Mouse (Mus musculus) embryonic facial prominence, embryonic 12.5 days (tissue): Measurements from ENCODE around the gene Tbc1d7. TPM values are rescaled to one million over a fixed set of nuclear protein-coding genes. Genes with fewer than 3 reads are reported as not detected.

Experiments
- ATAC-seq: fragments of 200-750 bp; cut with Nextera tagmentation; 2 replicates; pipeline ENCODE4 v1.8.0; 2017; ENCODE audit not compliant: insufficient number of reproducible peaks, insufficient read depth, low FRiP score, low TSS enrichment
- H3K27ac ChIP-seq: fragments of 300-500 bp; sonication (generic); 2 replicates; pipeline ENCODE4 v1.5.1; 2016; ENCODE audit warnings: mild to moderate bottlenecking
- H3K27me3 ChIP-seq: fragments of 300-500 bp; sonication (generic); 2 replicates; pipeline ENCODE4 v1.6.1; 2016; ENCODE audit warnings: mild to moderate bottlenecking, moderate library complexity
- H3K36me3 ChIP-seq: fragments of 300-500 bp; sonication (generic); 2 replicates; pipeline ENCODE4 v1.6.1; 2016; ENCODE audit warnings: mild to moderate bottlenecking
- H3K4me1 ChIP-seq: fragments of 300-500 bp; sonication (generic); 2 replicates; pipeline ENCODE4 v1.6.1; 2016
- H3K4me2 ChIP-seq: fragments of 300-500 bp; sonication (generic); replicated peaks from 2 replicates; pipeline ENCODE4 v1.6.1; 2016; ENCODE audit warnings: mild to moderate bottlenecking, moderate library complexity
- H3K4me3 ChIP-seq: fragments of 300-500 bp; sonication (generic); 2 replicates; pipeline ENCODE4 v1.5.1; 2016; ENCODE audit warnings: mild to moderate bottlenecking
- H3K9ac ChIP-seq: fragments of 300-500 bp; sonication (generic); 2 replicates; pipeline ENCODE4 v1.6.1; 2016; ENCODE audit warnings: mild to moderate bottlenecking, moderate library complexity
- H3K9me3 ChIP-seq: fragments of 300-500 bp; sonication (generic); 2 replicates; pipeline ENCODE4 v1.6.1; 2016; ENCODE audit warnings: mild to moderate bottlenecking, moderate library complexity
- WGBS: fragments of 180-500 bp; shearing (Covaris S2); methylation state at CpG from one replicate; pipeline ENCODE4 v1.1.7; 2016; 5-methylcytosine and 5-hydroxymethylcytosine counted together
- polyA plus RNA-seq: library from polyadenylated mRNA; unstranded; fragments of >200 nt; fragmentation: Nextera tagmentation; extraction: Ambion mirVana; gene quantifications from 2 replicates; pipeline ENCODE4 v1.2.1, GENCODE M21; 2016

Tbc1d7 gene
- polyA plus RNA-seq, 1 experiment from 2014 or later, result 59.4 TPM

DNA sequence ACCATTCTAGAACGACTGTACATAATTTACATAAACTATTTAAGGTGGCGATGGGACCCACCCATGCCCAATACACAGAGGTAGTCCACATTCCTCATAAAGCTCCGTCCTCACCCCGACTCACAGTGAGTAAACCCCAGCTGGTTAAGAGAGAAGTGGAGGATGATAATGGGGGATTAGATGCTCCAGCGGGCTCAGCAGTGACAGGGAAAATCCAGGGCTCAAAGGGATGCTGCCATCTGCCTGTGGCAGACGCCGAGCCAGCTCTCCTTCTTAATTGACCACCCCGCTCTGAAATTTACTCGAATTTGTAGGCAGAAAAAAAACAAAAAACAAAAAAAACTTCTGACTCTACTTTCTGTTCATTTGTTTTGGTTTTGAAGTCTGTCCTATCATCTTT, 3.6 kb downstream of the Tbc1d7 start:
- Histone ChIP-seq H3K4me2 (no peak overlapping the region), H3K27me3 (no peaks in the 10 kb centered on the region), H3K4me3 (no peak overlapping the region), H3K9me3 (no peaks in the 10 kb centered on the region), H3K36me3 (peaks cover 18% of the 10 kb centered on the region), H3K4me1 (no peaks in the 10 kb centered on the region; the same call in 1 of the 2 replicates), H3K9ac (no peak overlapping the region), H3K27ac (no peak overlapping the region)
- ATAC-seq, result no peak
- 73% methylated on average over 9 of the region's 9 CpGs for WGBS

DNA sequence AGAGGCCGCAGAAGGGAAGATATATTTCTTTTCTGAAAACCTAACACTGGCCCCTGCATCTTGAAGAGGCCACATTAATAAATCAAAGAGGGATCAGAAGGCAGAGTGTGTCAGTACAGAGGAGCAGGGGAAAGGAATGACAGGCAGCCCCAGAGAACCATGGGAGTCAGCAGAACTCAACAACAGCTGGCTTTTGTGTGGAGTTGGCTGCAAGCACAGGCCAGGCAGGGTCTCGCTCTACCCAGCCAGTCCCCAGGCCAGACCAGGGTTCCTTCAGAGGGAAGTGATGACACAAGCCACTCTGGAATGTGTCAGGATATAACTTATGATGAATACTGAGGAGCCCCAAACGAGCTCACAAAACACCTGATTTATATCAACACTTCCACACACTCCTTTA, 11.9 kb downstream of the Tbc1d7 start:
- no peak overlapping the region for H3K9ac ChIP-seq
- no peak for ATAC-seq
- WGBS, result 72% methylated on average over 3 of the region's 3 CpGs

DNA sequence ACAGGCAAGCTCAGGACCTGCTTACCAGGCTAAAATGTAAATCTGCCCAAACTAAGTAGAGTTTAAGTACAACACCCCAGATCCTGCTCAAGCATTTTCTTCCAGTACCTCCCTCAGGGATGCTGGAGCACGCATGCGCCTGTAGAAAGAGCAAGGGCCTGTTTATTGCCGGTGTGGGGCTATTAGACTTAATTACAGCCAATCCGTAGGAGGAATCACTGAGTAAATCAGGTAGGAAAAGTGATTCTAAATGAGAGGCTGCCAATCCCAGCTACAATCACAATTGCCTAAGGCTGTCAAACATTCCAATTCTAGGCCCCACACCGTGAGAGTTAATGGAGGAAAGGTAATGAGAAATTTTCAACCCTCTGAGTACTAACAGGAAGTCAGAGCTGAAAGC, 13.0 kb downstream of the Tbc1d7 start:
- Histone ChIP-seq H3K36me3 (peaks cover 40% of the 10 kb centered on the region), H3K27ac (no peak overlapping the region), H3K27me3 (no peaks in the 10 kb centered on the region), H3K4me1 (no peaks in the 10 kb centered on the region), H3K4me3 (no peak overlapping the region), H3K9ac (no peak overlapping the region), H3K4me2 (no peak overlapping the region), H3K9me3 (no peaks in the 10 kb centered on the region)
- ATAC-seq, result no peak
- 43% methylated on average over 5 of the region's 5 CpGs for WGBS

More for the DNA sequence above, 11.9 kb downstream of the Tbc1d7 start:
- Histone ChIP-seq H3K27me3 (no peaks in the 10 kb centered on the region), H3K4me1 (no peaks in the 10 kb centered on the region), H3K36me3 (peaks cover 40% of the 10 kb centered on the region), H3K9me3 (no peaks in the 10 kb centered on the region), H3K27ac (no peak overlapping the region), H3K4me3 (no peak overlapping the region), H3K4me2 (no peak overlapping the region)

DNA sequence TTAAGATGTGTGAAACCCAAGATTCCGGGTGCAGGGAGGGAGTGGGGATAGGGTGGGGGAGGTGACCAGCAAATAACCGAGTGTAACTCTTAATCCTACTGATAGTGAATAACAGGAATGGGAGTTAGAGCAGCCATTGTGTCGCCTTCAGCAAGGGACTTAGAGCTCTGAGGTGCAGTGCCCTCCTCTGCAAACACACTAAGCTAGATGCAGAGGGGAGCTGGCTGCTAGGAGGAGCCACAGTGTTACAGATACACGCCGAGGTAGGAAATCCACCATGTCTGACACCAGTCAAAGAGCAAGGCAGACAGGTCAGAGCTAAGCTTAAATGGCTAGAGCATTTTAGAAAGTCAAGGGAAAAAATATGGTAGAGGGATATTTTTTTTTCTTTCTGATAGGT, 13.9 kb downstream of the Tbc1d7 start:
- ATAC-seq, result no peak
- no peaks in the 10 kb centered on the region for H3K4me1 ChIP-seq
- no peaks in the 10 kb centered on the region for H3K27me3 ChIP-seq
- WGBS, result 41% methylated on average over 5 of the region's 5 CpGs
- H3K27ac ChIP-seq, result no peak overlapping the region
- no peak overlapping the region for H3K4me2 ChIP-seq
- H3K9me3 ChIP-seq, result no peaks in the 10 kb centered on the region
- H3K4me3 ChIP-seq, result no peak overlapping the region
- no peak overlapping the region for H3K9ac ChIP-seq
- H3K36me3 ChIP-seq, result peaks cover 43% of the 10 kb centered on the region

DNA sequence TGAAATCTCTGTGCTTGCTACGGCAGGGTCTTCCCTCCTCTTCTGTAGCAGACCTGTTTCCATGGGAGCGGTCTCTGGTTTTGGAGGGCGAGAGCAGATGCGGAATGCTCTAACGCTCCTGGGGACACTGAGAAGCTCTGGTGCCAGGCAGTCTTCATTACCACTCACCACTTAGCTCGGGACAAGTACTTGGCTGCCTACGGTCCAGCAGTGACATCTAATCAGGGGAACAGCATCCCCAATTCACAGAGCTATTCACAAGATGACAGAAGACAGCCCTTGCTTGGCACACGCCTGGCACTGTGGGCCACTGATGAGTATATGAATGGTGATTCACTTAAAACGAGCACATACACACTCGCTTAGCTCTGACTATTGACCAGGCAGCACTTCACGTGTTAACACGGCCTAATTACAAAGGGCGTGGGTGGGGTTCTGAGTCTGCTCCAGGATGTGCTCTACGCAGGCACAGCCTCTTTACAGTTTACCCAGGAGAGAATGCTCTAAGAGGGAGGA, 19.2 kb downstream of the Tbc1d7 start:
- Histone ChIP-seq H3K9ac (no peak overlapping the region), H3K4me1 (0 out of 2 replicates have a peak, but pooled peaks cover 4% of the 10 kb centered on the region), H3K27me3 (no peaks in the 10 kb centered on the region), H3K4me3 (no peak overlapping the region), H3K9me3 (no peaks in the 10 kb centered on the region), H3K36me3 (peaks cover 39% of the 10 kb centered on the region), H3K4me2 (no peak overlapping the region), H3K27ac (no peak overlapping the region)
- WGBS, result 92% methylated on average over 14 of the region's 14 CpGs
- ATAC-seq, result no peak

DNA sequence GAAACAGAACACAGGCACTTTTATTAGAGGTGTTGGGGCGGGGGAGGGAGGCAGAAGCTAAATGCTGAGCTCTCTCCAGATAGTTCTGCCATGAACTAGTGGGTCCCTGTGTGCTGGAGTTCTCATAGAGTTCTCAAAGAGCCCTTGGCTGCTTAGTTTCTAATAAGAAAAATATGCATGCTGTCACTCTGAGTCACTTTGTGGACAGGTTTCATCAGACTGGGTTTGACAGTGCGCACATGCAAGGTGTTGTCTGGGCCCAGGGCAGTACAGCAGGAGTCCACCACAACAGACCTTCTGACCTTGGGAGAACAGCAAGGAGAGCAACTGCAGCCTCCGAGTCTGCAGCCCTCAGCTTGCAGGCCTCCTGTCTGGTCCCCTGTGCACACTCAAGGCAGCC, 21.6 kb downstream of the Tbc1d7 start:
- H3K9me3 ChIP-seq, result no peaks in the 10 kb centered on the region
- H3K36me3 ChIP-seq, result peaks cover 30% of the 10 kb centered on the region
- 70% methylated on average over 3 of the region's 3 CpGs for WGBS
- H3K4me1 ChIP-seq, result 0 out of 2 replicates have a peak, but pooled peaks cover 4% of the 10 kb centered on the region
- H3K9ac ChIP-seq, result no peak overlapping the region
- no peaks in the 10 kb centered on the region for H3K27me3 ChIP-seq
- no peak overlapping the region for H3K4me3 ChIP-seq
- H3K4me2 ChIP-seq, result no peak overlapping the region
- H3K27ac ChIP-seq, result no peak overlapping the region
- ATAC-seq, result no peak

DNA sequence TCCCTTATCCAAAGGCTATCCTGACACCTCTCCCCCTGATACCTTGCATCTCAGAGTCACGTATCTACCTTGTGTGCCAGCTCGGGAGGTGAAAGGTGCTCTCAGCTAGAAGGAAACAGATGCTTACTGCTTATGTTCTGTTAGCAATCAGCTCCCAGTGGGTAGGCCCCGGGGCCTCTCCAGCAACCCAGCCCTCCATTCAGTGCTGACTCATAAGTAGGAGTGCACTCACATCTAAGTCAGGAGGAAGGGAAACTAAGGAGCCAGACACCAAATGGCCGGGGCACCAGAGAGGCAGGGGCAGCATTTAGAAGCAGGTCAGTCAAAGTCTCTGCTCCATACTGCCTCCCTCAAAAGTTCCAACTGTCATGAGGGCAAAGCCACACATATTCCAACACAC, 22.6 kb downstream of the Tbc1d7 start:
- Histone ChIP-seq H3K4me3 (no peak overlapping the region), H3K36me3 (peaks cover 20% of the 10 kb centered on the region), H3K4me2 (no peak overlapping the region), H3K9me3 (no peaks in the 10 kb centered on the region), H3K27me3 (no peaks in the 10 kb centered on the region), H3K27ac (no peak overlapping the region), H3K9ac (no peak overlapping the region), H3K4me1 (0 out of 2 replicates have a peak, but pooled peaks cover 4% of the 10 kb centered on the region)
- ATAC-seq, result no peak
- 61% methylated on average over 4 of the region's 4 CpGs for WGBS

DNA sequence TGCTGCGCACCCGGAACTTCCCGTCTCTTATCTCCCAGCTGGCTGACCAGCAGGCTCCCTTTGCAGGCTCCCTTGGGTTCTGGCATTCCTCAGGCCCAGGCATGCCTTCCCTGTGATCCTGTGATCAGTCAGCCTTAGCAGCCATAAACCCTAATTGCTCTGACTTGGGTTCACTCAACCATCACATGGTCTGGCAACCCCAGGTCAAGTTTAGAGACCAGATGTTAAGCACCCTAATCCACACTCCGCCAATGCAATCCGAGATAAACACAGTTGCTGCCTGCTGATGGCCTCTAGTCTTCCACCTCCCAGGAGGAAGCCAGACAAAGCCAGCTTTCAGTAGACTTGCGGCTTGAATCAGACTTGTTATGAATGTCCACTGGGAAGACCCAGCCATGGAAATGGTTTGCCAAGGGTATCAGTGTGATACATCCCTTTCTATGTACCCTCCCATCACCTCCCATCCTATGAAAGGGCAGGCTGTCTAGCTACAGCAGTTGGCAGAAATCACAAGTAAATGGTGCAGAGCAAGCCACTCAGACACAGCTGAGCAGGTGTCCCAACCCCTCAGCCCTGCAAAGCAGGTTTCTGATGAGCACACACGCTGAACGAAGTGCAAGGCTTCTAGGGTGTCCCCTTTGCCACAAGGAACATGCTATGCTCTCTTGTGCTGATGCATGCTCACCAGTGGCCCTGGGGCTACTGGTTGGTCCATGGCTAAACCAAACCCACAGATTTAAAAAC, 24.6 kb downstream of the Tbc1d7 start:
- Histone ChIP-seq H3K4me3 (no peak overlapping the region), H3K4me1 (0 out of 2 replicates have a peak, but pooled peaks cover 4% of the 10 kb centered on the region), H3K9ac (no peak overlapping the region), H3K36me3 (peaks cover 6% of the 10 kb centered on the region), H3K27ac (no peak overlapping the region), H3K27me3 (no peaks in the 10 kb centered on the region), H3K9me3 (no peaks in the 10 kb centered on the region), H3K4me2 (no peak overlapping the region)
- WGBS, result 61% methylated on average over 8 of the region's 8 CpGs
- ATAC-seq, result no peak

DNA sequence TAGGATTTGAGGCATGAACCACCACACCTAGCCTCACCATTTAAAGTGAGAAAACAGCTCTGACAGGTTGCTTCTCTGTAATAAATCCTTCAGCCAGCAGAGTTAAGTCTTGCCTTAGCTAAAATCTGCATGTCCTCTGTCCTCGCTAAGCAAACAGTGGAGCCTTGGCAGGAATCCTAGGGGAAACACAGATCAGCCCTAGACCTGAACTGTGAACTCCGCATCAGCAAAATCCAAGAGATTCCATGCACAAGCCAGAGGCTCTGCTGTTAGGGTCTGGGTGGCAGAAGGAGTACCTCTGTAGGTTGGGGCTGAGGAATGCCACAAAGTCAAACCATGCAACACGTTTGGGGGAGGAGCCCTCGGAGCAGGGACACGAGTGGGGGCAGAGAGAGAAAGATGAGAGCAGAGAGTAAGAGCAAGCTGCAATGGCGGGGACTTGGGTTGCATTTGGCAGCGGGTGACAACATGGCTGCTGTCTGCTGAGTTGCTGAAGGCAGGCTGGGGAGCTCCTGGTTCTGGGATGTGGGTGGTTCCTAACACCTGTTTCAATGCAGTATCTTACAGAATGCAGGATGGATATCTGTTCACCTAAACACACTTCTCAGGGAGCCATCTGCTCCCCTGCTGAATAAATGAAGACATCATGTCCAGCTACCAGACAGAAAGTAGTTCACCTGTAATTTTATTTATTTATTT, 26.4 kb downstream of the Tbc1d7 start:
- Histone ChIP-seq H3K9ac (no peak overlapping the region), H3K27ac (no peak overlapping the region), H3K9me3 (no peaks in the 10 kb centered on the region), H3K36me3 (no peaks in the 10 kb centered on the region), H3K27me3 (no peaks in the 10 kb centered on the region), H3K4me2 (no peak overlapping the region), H3K4me1 (0 out of 2 replicates have a peak, but pooled peaks cover 4% of the 10 kb centered on the region), H3K4me3 (no peak overlapping the region)
- WGBS, result 73% methylated on average over 7 of the region's 7 CpGs
- ATAC-seq, result no peak

DNA sequence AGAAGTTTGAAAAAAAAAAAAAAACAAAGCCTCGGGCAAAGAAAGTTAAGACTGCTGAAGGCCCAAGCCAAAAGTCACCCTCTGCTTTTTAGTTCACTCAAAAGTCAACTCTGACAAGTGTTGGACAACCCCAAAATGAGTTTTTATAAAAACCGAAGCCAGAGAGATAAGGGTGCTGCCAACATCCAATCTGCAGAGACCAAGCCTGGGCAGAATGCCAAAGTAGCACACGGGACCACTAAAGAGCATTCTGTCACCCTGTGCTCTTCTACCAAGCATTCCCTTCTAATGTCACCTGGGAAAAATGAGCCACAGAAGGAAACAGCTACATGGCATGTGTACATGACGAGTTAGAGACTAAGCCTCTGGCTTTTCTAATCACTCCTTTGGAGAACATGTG, 36.8 kb downstream of the Tbc1d7 start:
- Histone ChIP-seq H3K4me3 (no peak overlapping the region), H3K4me2 (no peak overlapping the region), H3K9me3 (no peaks in the 10 kb centered on the region), H3K27me3 (no peaks in the 10 kb centered on the region), H3K4me1 (peaks cover 6% of the 10 kb centered on the region; the same call in 1 of the 2 replicates), H3K9ac (no peak overlapping the region), H3K27ac (no peak overlapping the region), H3K36me3 (no peaks in the 10 kb centered on the region)
- ATAC-seq, result no peak
- 82% methylated on average over 4 of the region's 4 CpGs for WGBS

DNA sequence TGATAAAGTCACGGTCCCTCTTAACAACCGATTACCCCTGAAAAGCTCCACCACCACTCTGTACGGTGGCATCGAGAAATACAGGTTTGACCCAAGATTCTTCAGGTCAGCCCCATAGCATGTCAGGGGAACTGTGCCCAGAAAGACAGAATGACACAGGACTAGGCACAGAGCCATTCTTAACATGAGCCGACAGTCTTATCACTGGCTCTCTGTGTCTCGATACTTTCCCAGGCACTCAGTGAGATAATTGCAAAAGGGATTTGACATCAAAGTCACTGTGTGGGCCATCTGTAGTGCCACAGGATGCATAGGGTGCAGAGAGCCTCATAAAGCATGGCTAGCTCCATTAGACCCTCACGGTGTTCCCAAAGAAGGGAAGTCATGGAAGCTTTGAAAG, 37.9 kb downstream of the Tbc1d7 start:
- no peak overlapping the region for H3K4me2 ChIP-seq
- H3K36me3 ChIP-seq, result no peaks in the 10 kb centered on the region
- no peaks in the 10 kb centered on the region for H3K9me3 ChIP-seq
- ATAC-seq, result no peak
- H3K9ac ChIP-seq, result no peak overlapping the region
- H3K27me3 ChIP-seq, result no peaks in the 10 kb centered on the region
- 82% methylated on average over 7 of the region's 7 CpGs for WGBS
- no peak overlapping the region for H3K27ac ChIP-seq
- peaks cover 6% of the 10 kb centered on the region; the same call in 1 of the 2 replicates for H3K4me1 ChIP-seq
- no peak overlapping the region for H3K4me3 ChIP-seq

DNA sequence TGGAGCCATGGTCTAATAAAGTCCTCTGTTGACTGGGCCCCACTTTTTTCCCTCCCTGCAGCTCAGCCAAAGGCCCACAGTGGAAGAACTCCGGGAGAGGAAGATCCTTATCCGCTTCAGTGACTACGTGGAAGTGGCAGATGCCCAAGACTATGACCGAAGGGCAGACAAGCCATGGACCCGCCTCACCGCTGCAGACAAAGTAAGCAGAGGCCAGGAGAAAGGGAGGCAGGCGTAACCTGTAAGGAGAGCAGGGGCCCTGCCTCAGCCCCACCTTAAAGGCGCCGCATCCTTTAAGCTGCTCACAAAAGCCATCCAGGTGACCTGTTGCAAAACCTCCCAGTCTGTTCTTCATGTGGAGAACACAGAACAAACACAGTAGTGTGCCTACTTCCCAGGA, 38.4 kb downstream of the Tbc1d7 start:
- Histone ChIP-seq H3K27me3 (no peaks in the 10 kb centered on the region), H3K9me3 (no peaks in the 10 kb centered on the region), H3K9ac (no peak overlapping the region), H3K27ac (no peak overlapping the region), H3K4me3 (no peak overlapping the region), H3K4me1 (peaks cover 6% of the 10 kb centered on the region; the same call in 1 of the 2 replicates), H3K4me2 (no peak overlapping the region), H3K36me3 (no peaks in the 10 kb centered on the region)
- ATAC-seq, result no peak
- WGBS, result 66% methylated on average over 9 of the region's 9 CpGs
